Mouse (Mus musculus) limb, embryonic 13.5 days (tissue): ENCODE measurements around the gene 2210418O10Rik. TPM values are rescaled to one million over a fixed set of nuclear protein-coding genes. Genes with fewer than 3 reads are reported as not detected.
"Not testable (repeated sequence)": the region's sequence is repeated elsewhere in the genome, so short reads cannot be mapped to it uniquely, and the experiment has no call there.

Experiments used
- ATAC-seq: fragments of 200-750 bp; cut with Nextera tagmentation; 2 replicates; pipeline ENCODE4 v1.8.0; 2017; ENCODE audit warnings: low read depth, moderate number of reproducible peaks, moderate TSS enrichment; ENCODE audit not compliant: low FRiP score
- H3K27ac ChIP-seq: fragments of 300-500 bp; sonication (generic); 2 replicates; pipeline ENCODE4 v1.5.1; 2015; ENCODE audit warnings: inconsistent platforms, mild to moderate bottlenecking, moderate library complexity
- H3K27me3 ChIP-seq: fragments of 300-500 bp; sonication (generic); 2 replicates; pipeline ENCODE4 v1.6.1; 2015; ENCODE audit warnings: mild to moderate bottlenecking, inconsistent platforms
- H3K36me3 ChIP-seq: fragments of 300-500 bp; sonication (generic); 2 replicates; pipeline ENCODE4 v1.6.1; 2015; ENCODE audit warnings: inconsistent platforms, mild to moderate bottlenecking, moderate library complexity
- H3K4me1 ChIP-seq: fragments of 300-500 bp; sonication (generic); 2 replicates; pipeline ENCODE4 v1.6.1; 2015; ENCODE audit warnings: inconsistent platforms
- H3K4me2 ChIP-seq: fragments of 300-500 bp; sonication (generic); replicated peaks from 2 replicates; pipeline ENCODE4 v1.6.1; 2015; ENCODE audit warnings: inconsistent platforms, mild to moderate bottlenecking, moderate library complexity
- H3K4me3 ChIP-seq: fragments of 300-500 bp; sonication (generic); 2 replicates; pipeline ENCODE4 v1.5.1; 2015; ENCODE audit warnings: moderate library complexity, mild to moderate bottlenecking, inconsistent platforms
- H3K9ac ChIP-seq: fragments of 300-500 bp; sonication (generic); 2 replicates; pipeline ENCODE4 v1.6.1; 2015; ENCODE audit warnings: mild to moderate bottlenecking, inconsistent platforms
- H3K9me3 ChIP-seq: fragments of 300-500 bp; sonication (generic); 2 replicates; pipeline ENCODE4 v1.6.1; 2016; ENCODE audit warnings: inconsistent platforms
- WGBS: fragments of 180-500 bp; shearing (Covaris S2); methylation state at CpG from one replicate; pipeline ENCODE4 v1.1.7; 2015; 5-methylcytosine and 5-hydroxymethylcytosine counted together
- polyA plus RNA-seq: library from polyadenylated mRNA; unstranded; fragments of >200 nt; fragmentation: Nextera tagmentation; extraction: Ambion mirVana; gene quantifications from 2 replicates; pipeline ENCODE4 v1.2.1, GENCODE M21; 2015

Gene 2210418O10Rik
- polyA plus RNA-seq = 8.6 and 11.4 TPM in 2 replicates

- not testable (repeated sequence) for H3K4me2 ChIP-seq, H3K27ac ChIP-seq, H3K4me1 ChIP-seq, H3K9ac ChIP-seq, H3K36me3 ChIP-seq, H3K27me3 ChIP-seq, H3K4me3 ChIP-seq, H3K9me3 ChIP-seq, ATAC-seq
- WGBS = no CpG with 5 or more reads among the region's 2 CpGs
These were observed at the start of gene 2210418O10Rik for GRCm38 (mm10) chr2:176226269-176226668. Gene 2210418O10Rik, plus strand, starts transcription at chr2:176226569.

- not testable (repeated sequence) for H3K9me3 ChIP-seq, H3K9ac ChIP-seq, H3K4me3 ChIP-seq, H3K4me2 ChIP-seq, H3K27me3 ChIP-seq, H3K36me3 ChIP-seq, ATAC-seq, H3K4me1 ChIP-seq, H3K27ac ChIP-seq
- WGBS = no CpG with 5 or more reads among the region's 1 CpGs
These were observed 22.1 kb downstream of the 2210418O10Rik start for GRCm38 (mm10) chr2:176248519-176248918.

Other genes starting within 250 kb of the 2210418O10Rik start
- 1.0 TPM in 1 of 2 replicates, not detected in the other for gene Gm2004, start 76.7 kb upstream of the 2210418O10Rik start, polyA plus RNA-seq
- not detected in 2 replicates for gene Gm11009, start 92.9 kb downstream of the 2210418O10Rik start, polyA plus RNA-seq
- gene Gm14435, start 197.0 kb downstream of the 2210418O10Rik start, polyA plus RNA-seq = 14.6 and 15.0 TPM in 2 replicates